Mouse (Mus musculus) lung, postnatal 0 days (tissue): ENCODE data around the gene Gm10073.

Source experiments
- CTCF ChIP-seq: IDR thresholded peaks from 2 replicates; pipeline ENCODE4 v1.5.1; 2016; ENCODE audit warnings: antibody characterized with exemption, mild to moderate bottlenecking
- EP300 ChIP-seq: IDR thresholded peaks from 2 replicates; pipeline ENCODE4 v1.6.1; 2016; ENCODE audit warnings: antibody characterized with exemption, mild to moderate bottlenecking, control low read depth

DNA sequence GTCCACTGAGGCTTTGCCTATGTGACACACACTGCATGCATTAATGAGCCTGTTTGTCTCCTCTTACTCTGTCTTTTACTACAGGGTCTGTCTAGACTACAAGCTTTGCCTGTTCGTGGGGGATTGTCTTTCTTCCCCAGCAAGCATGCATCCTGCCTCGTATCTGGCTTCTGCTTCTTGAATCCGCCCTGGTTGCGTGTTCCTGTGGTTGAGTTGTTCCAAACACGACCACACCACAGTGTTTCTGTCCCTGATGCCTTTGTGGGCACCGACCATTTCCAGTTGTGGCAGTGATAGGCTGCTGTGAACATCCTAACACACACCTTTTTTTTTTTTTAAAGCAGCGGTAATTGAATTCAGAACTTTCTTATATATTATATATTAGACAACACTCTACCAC lies 39.6 kb downstream of the Gm10073 start:
- no peak for TF ChIP-seq CTCF
- no peak for TF ChIP-seq EP300
